Mouse (Mus musculus) limb, embryonic 10.5 days (tissue): ENCODE results near the gene H2-Q7. TPM values are rescaled to one million over a fixed set of nuclear protein-coding genes. Genes with fewer than 3 reads are reported as not detected.

Source experiments
- DNase-seq: peaks from one replicate; pipeline ENCODE4 v3.0.0-alpha.2; 2017; ENCODE audit warnings: low spot score
- H3K27ac ChIP-seq: fragments of 300-500 bp; sonication (generic); 2 replicates; pipeline ENCODE4 v1.5.1; 2016; ENCODE audit warnings: mild to moderate bottlenecking
- H3K27me3 ChIP-seq: fragments of 300-500 bp; sonication (generic); 2 replicates; pipeline ENCODE4 v1.6.1; 2016; ENCODE audit warnings: low read depth, mild to moderate bottlenecking; ENCODE audit not compliant: poor library complexity, severe bottlenecking
- H3K36me3 ChIP-seq: fragments of 300-500 bp; sonication (generic); 2 replicates; pipeline ENCODE4 v1.6.1; 2016; ENCODE audit warnings: mild to moderate bottlenecking, moderate library complexity
- H3K4me1 ChIP-seq: fragments of 300-500 bp; sonication (generic); 2 replicates; pipeline ENCODE4 v1.6.1; 2016
- H3K4me3 ChIP-seq: fragments of 300-500 bp; sonication (generic); 2 replicates; pipeline ENCODE4 v1.5.1; 2016; ENCODE audit warnings: mild to moderate bottlenecking, moderate library complexity
- H3K9me3 ChIP-seq: fragments of 300-500 bp; sonication (generic); replicated peaks from 2 replicates; pipeline ENCODE4 v1.6.1; 2016; ENCODE audit warnings: mild to moderate bottlenecking
- WGBS: fragments of 180-500 bp; shearing (Covaris S2); methylation state at CpG from one replicate; pipeline ENCODE4 v1.1.7; 2016; 5-methylcytosine and 5-hydroxymethylcytosine counted together
- polyA plus RNA-seq: library from polyadenylated mRNA; unstranded; fragments of >200 nt; fragmentation: Nextera tagmentation; extraction: Ambion mirVana; gene quantifications from 2 replicates; pipeline ENCODE4 v1.2.1, GENCODE M21; 2016

Gene H2-Q7
- polyA plus RNA-seq, 1 experiment from 2014 or later: 28.4 TPM

- H3K27ac ChIP-seq: no peak overlapping the region
- no peaks in the 10 kb centered on the region for H3K36me3 ChIP-seq
- no peak overlapping the region for H3K4me3 ChIP-seq
- H3K9me3 ChIP-seq: no peaks in the 10 kb centered on the region
- H3K4me1 ChIP-seq: no peaks in the 10 kb centered on the region
- WGBS: 80% methylated on average over 5 of the region's 5 CpGs
- DNase-seq: no peak
- H3K27me3 ChIP-seq: no peaks in the 10 kb centered on the region
These were observed 51.4 kb downstream of the H2-Q7 start for GRCm38 (mm10) chr17:35490320-35490719.

Other genes starting within 250 kb of the H2-Q7 start
- 0.38 and 0.45 TPM in 2 replicates for gene Ltb, start 244.7 kb upstream of the H2-Q7 start, polyA plus RNA-seq
- 0.14 TPM in 1 of 2 replicates, not detected in the other for gene Tnf, start 237.1 kb upstream of the H2-Q7 start, polyA plus RNA-seq
- gene Lta, start 233.8 kb upstream of the H2-Q7 start, polyA plus RNA-seq: not detected in 2 replicates
- gene Gm16181, start 218.3 kb upstream of the H2-Q7 start, polyA plus RNA-seq: 0.30 and 0.33 TPM in 2 replicates
- gene Atp6v1g2, start 205.5 kb upstream of the H2-Q7 start, polyA plus RNA-seq: 4.5 and 5.2 TPM in 2 replicates
- 10.7 and 12.1 TPM in 2 replicates for gene Nfkbil1, start 203.4 kb upstream of the H2-Q7 start, polyA plus RNA-seq
- gene Ddx39b, start 197.4 kb upstream of the H2-Q7 start, polyA plus RNA-seq: 749 and 792 TPM in 2 replicates
- gene H2-D1, start 176.4 kb upstream of the H2-Q7 start, polyA plus RNA-seq: 21.4 and 23.1 TPM in 2 replicates
- not detected in 2 replicates for gene H2-Q1, start 118.8 kb upstream of the H2-Q7 start, polyA plus RNA-seq
- gene H2-Q2, start 96.9 kb upstream of the H2-Q7 start, polyA plus RNA-seq: 0.79 and 0.80 TPM in 2 replicates
- 2.2 and 3.6 TPM in 2 replicates for gene H2-Q4, start 59.5 kb upstream of the H2-Q7 start, polyA plus RNA-seq
- gene H2-Q6, start 14.3 kb upstream of the H2-Q7 start, polyA plus RNA-seq: 2.6 and 3.8 TPM in 2 replicates
- 0.51 and 0.53 TPM in 2 replicates for gene H2-Q10, start 30.9 kb downstream of the H2-Q7 start, polyA plus RNA-seq
- not detected in 2 replicates for gene Pou5f1, start 66.9 kb downstream of the H2-Q7 start, polyA plus RNA-seq
- 38.8 and 52.0 TPM in 2 replicates for gene Tcf19, start 77.7 kb downstream of the H2-Q7 start, polyA plus RNA-seq
- gene Cchcr1, start 77.9 kb downstream of the H2-Q7 start, polyA plus RNA-seq: 24.9 and 25.5 TPM in 2 replicates
- gene Psors1c2, start 94.0 kb downstream of the H2-Q7 start, polyA plus RNA-seq: 1.4 TPM in 2 replicates
- gene Cdsn, start 113.0 kb downstream of the H2-Q7 start, polyA plus RNA-seq: not detected in 2 replicates
- gene 2300002M23Rik, start 128.3 kb downstream of the H2-Q7 start, polyA plus RNA-seq: not detected in 2 replicates
- gene Sfta2, start 162.4 kb downstream of the H2-Q7 start, polyA plus RNA-seq: not detected in 2 replicates
- not detected in 2 replicates for gene Gm9573, start 187.5 kb downstream of the H2-Q7 start, polyA plus RNA-seq
- 0.08 and 0.24 TPM in 2 replicates for gene Mucl3, start 204.5 kb downstream of the H2-Q7 start, polyA plus RNA-seq
- 21.1 and 21.5 TPM in 2 replicates for gene Vars2, start 228.4 kb downstream of the H2-Q7 start, polyA plus RNA-seq
- 67.0 and 72.4 TPM in 2 replicates for gene Gtf2h4, start 234.6 kb downstream of the H2-Q7 start, polyA plus RNA-seq